10 mouse cellular contexts compared by ENCODE assay signal in genomic region chr19:24861276-24861611, GRCm38 (mm10). TPM values are rescaled to one million over a fixed set of nuclear protein-coding genes. Genes with fewer than 3 reads are reported as not detected.
DNase-seq lines count a peak whose midpoint lies in the region; ATAC-seq and TF ChIP-seq lines count a peak whose summit lies in the region.
"Had no signal": no experiment of that assay in that cellular context is flagged by ENCODE, and none has a peak within 500 bp of the region (broad histone marks: within the 10 kb centered on the region; RNA-seq: fewer than 3 reads in every experiment).

No protein-coding gene starts in this region.

- H3K9me3 ChIP-seq in heart, embryonic 10.5 days, result no peaks in the 10 kb centered on the region
- H3K9me3 ChIP-seq in liver, embryonic 14.5 days (ENCODE audit: control insufficient read depth, low read length), result no peaks in the 10 kb centered on the region

- WGBS in heart, embryonic 10.5 days, result 13% methylated on average over 13 of the region's 13 CpGs
- WGBS in thymus, adult 2 months, result 39% methylated on average over 13 of the region's 13 CpGs
- WGBS in liver, embryonic 14.5 days (ENCODE audit: insufficient replicate concordance), result 21% methylated on average over 13 of the region's 13 CpGs

- no peak for TF ChIP-seq POLR2A in thymus, adult 2 months (IDR thresholded peaks at IDR 0.05; ENCODE audit: control insufficient read depth, extremely low read depth, insufficient read depth, low read length, poor library complexity)

- H3K4me2 ChIP-seq in liver, embryonic 14.5 days (ENCODE audit: low read depth), result peak overlapping the region; percentile 38

- no peak for ATAC-seq in liver, embryonic 14.5 days (ENCODE audit: insufficient read depth)
- ATAC-seq in cerebellum, adult (ENCODE audit: insufficient number of reproducible peaks, low FRiP score, low TSS enrichment), result no peak

- no peaks in the 10 kb centered on the region for H3K36me3 ChIP-seq in heart, embryonic 10.5 days
- H3K36me3 ChIP-seq in thymus, adult 2 months (ENCODE audit: control insufficient read depth, insufficient read depth, low read length), result no peaks in the 10 kb centered on the region
- no peaks in the 10 kb centered on the region for H3K36me3 ChIP-seq in liver, embryonic 14.5 days (replicated peaks; ENCODE audit: control insufficient read depth, insufficient read depth, low read depth)

- no peak for TF ChIP-seq CTCF in thymus, adult 2 months (IDR thresholded peaks at IDR 0.05; ENCODE audit: borderline replicate concordance, control insufficient read depth, extremely low read depth, insufficient read depth, low read length, poor library complexity)
- TF ChIP-seq CTCF in liver, embryonic 14.5 days (IDR thresholded peaks at IDR 0.05; ENCODE audit: low read depth), result no peak

- peak overlapping the region; percentile 76 for H3K4me3 ChIP-seq in heart, embryonic 10.5 days
- H3K4me3 ChIP-seq in thymus, adult 2 months (ENCODE audit: control insufficient read depth, insufficient read depth, low read length), result peak overlapping the region; percentile 11; the same call in 1 of the 2 replicates
- H3K4me3 ChIP-seq in liver, embryonic 14.5 days (ENCODE audit: insufficient read depth in 1 of 2, low read depth in 2 of 2, low read length in 2 of 2), result peak overlapping the region; percentile 10 to 31

- H3K27ac ChIP-seq in heart, embryonic 10.5 days, result peak overlapping the region; percentile 93
- no peak overlapping the region for H3K27ac ChIP-seq in thymus, adult 2 months (ENCODE audit: control insufficient read depth, insufficient read depth, low read length)
- no peak overlapping the region for H3K27ac ChIP-seq in liver, embryonic 14.5 days

- no peak for TF ChIP-seq EP300 in liver, embryonic 14.5 days (IDR thresholded peaks at IDR 0.05; ENCODE audit: low read depth)

- H3K9ac ChIP-seq in liver, embryonic 14.5 days (replicated peaks), result no peak overlapping the region

- peaks cover 20% of the 10 kb centered on the region for H3K27me3 ChIP-seq in heart, embryonic 10.5 days (ENCODE audit: insufficient read depth, poor library complexity, severe bottlenecking)
- H3K27me3 ChIP-seq in thymus, adult 2 months (ENCODE audit: control insufficient read depth, insufficient read depth, low read length), result no peaks in the 10 kb centered on the region; the same call in 1 of the 2 replicates
- H3K27me3 ChIP-seq in liver, embryonic 14.5 days (ENCODE audit: control insufficient read depth, insufficient read depth, low read length), result peaks cover 14% of the 10 kb centered on the region

- intact Hi-C loops in heart, postnatal 25 days (cut with DNase I), result loop anchor here (10.0 kb wide), 1 partner anchor 576 kb away; the partner anchor contains the start of gene Fxn

- DNase-seq in heart, embryonic 10.5 days (ENCODE audit: low spot score), result no peak
- DNase-seq in heart, postnatal 25 days (ENCODE audit: low spot score), result no peak
- DNase-seq in thymus, adult 2 months, result no peak
- DNase-seq in thymus, postnatal 0 days (ENCODE audit: low spot score), result no peak
- no peak for DNase-seq in liver, embryonic 14.5 days (ENCODE audit: low read depth in 3 of 3, low spot score in 3 of 3)
- DNase-seq in cerebellum, adult 18-20 months, result no peak
- DNase-seq in B cell, adult 2 months, result no peak

- peaks cover 25% of the 10 kb centered on the region for H3K4me1 ChIP-seq in heart, embryonic 10.5 days
- H3K4me1 ChIP-seq in thymus, adult 2 months (replicated peaks; ENCODE audit: control insufficient read depth, insufficient read depth, low read length), result no peaks in the 10 kb centered on the region
- H3K4me1 ChIP-seq in liver, embryonic 14.5 days (replicated peaks; ENCODE audit: control insufficient read depth in 2 of 2, insufficient read depth in 2 of 2, low read length in 1 of 2), result no peaks in the 10 kb centered on the region

RNA-seq across cellular contexts. Expression of gene Pgm5, which starts 0.4 kb away (rescaled TPM):
- 3.2 and 3.6 TPM in 2 replicates for polyA plus RNA-seq in heart, embryonic 10.5 days (2016; fragmentation: Nextera tagmentation; extraction: Ambion mirVana)
- 10 to 100 TPM; 93.4 to 99.9 TPM for total RNA-seq in heart, postnatal 25 days (2021)
- 4.4 and 7.2 TPM in 2 replicates for polyA plus RNA-seq in thymus, adult 2 months (2012; rRNA removed)
- polyA plus RNA-seq in thymus, postnatal 0 days (2015; fragmentation: Nextera tagmentation; extraction: Ambion mirVana), result 3.3 and 4.3 TPM in 2 replicates
- polyA plus RNA-seq in liver, embryonic 14.5 days (2012; rRNA removed), result 0.28 and 0.32 TPM in 2 replicates
- 0.08 TPM in 1 of 2 replicates, not detected in the other for polyA plus RNA-seq in liver, embryonic 14.5 days (2014; fragmentation: Nextera tagmentation; extraction: Ambion mirVana)

RNA-seq across cellular contexts. Expression of gene Gm10053, which starts 14.2 kb away (rescaled TPM):
- 595 and 755 TPM in 2 replicates for polyA plus RNA-seq in heart, embryonic 10.5 days (2016; fragmentation: Nextera tagmentation; extraction: Ambion mirVana)
- 1,000 to 10,000 TPM; 1,136 to 1,153 TPM for total RNA-seq in heart, postnatal 25 days (2021)
- 8.1 and 12.9 TPM in 2 replicates for polyA plus RNA-seq in thymus, adult 2 months (2012; rRNA removed)
- 240 and 276 TPM in 2 replicates for polyA plus RNA-seq in thymus, postnatal 0 days (2015; fragmentation: Nextera tagmentation; extraction: Ambion mirVana)
- 20.2 and 41.7 TPM in 2 replicates for polyA plus RNA-seq in liver, embryonic 14.5 days (2012; rRNA removed)
- polyA plus RNA-seq in liver, embryonic 14.5 days (2014; fragmentation: Nextera tagmentation; extraction: Ambion mirVana), result 165 and 173 TPM in 2 replicates

RNA-seq across cellular contexts. Expression of gene Foxd4, which starts 39.8 kb away (rescaled TPM):
- polyA plus RNA-seq in heart, embryonic 10.5 days (2016; fragmentation: Nextera tagmentation; extraction: Ambion mirVana), result not detected in 2 replicates
- not detected for total RNA-seq in heart, postnatal 25 days (2021)
- polyA plus RNA-seq in thymus, adult 2 months (2012; rRNA removed), result not detected in 2 replicates
- polyA plus RNA-seq in thymus, postnatal 0 days (2015; fragmentation: Nextera tagmentation; extraction: Ambion mirVana), result not detected in 2 replicates
- polyA plus RNA-seq in liver, embryonic 14.5 days (2012; rRNA removed), result not detected in 2 replicates
- polyA plus RNA-seq in liver, embryonic 14.5 days (2014; fragmentation: Nextera tagmentation; extraction: Ambion mirVana), result not detected in 2 replicates
- total RNA-seq: adrenal gland, postnatal 14 days; gastrocnemius, postnatal 36 days had no signal

Comparison
In these comparisons a context has a peak if more than half of its experiments do, and no peak if none do; other contexts are left out.
1. H3K4me3 ChIP-seq: peak in every context shown above with its lines; median percentile 76 in heart, embryonic 10.5 days; 20 in liver, embryonic 14.5 days; 11 in thymus, adult 2 months.